Mouse (Mus musculus) cortical plate, adult 2 months (tissue): ENCODE results near the gene Brsk2.

ENCODE experiments used
- CTCF ChIP-seq: fragments of 200-500 bp; IDR thresholded peaks from 2 replicates; pipeline ENCODE4 v1.5.1; 2011; ENCODE audit warnings: mild to moderate bottlenecking, control low read depth, low read length; ENCODE audit not compliant: insufficient read depth; ENCODE audit errors: extremely low read depth
- POLR2A ChIP-seq: fragments of 200-500 bp; IDR thresholded peaks from 2 replicates; pipeline ENCODE4 v1.6.1; 2011; ENCODE audit warnings: mild to moderate bottlenecking, low read length, control low read depth; ENCODE audit not compliant: insufficient read depth; ENCODE audit errors: extremely low read depth

DNA sequence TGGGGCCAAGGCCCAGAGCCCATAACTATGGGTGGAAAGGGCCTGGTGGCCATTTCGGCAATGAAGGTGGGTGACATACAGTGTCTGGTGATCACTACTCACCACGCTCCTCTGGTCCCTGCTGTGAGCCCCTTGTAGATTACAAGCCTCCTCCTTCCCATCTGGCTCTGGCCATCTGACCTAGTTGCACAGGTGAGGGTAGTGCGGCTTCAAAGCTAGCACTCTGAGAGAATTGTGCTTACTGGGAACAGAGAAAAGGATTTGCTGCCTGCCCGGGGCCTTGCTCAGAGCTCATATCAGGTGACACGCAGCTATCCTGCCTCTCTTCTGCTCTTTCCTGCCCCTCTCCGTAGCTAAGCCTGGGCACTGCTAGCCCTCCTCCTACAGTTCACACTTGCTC, 4.1 kb downstream of the Brsk2 start:
- no peak for TF ChIP-seq CTCF
- no peak for TF ChIP-seq POLR2A
